Mouse (Mus musculus) midbrain, embryonic 15.5 days (tissue): Measurements from ENCODE around the gene Arsb. TPM values are rescaled to one million over a fixed set of nuclear protein-coding genes. Genes with fewer than 3 reads are reported as not detected.

ENCODE experiments used
- ATAC-seq: fragments of 200-750 bp; cut with Nextera tagmentation; replicated peaks from 2 replicates; pipeline ENCODE4 v1.8.0; 2017; ENCODE audit warnings: moderate TSS enrichment
- H3K27ac ChIP-seq: fragments of 300-500 bp; sonication (generic); 2 replicates; pipeline ENCODE4 v1.5.1; 2015; ENCODE audit warnings: mild to moderate bottlenecking, inconsistent platforms
- H3K27me3 ChIP-seq: fragments of 300-500 bp; sonication (generic); replicated peaks from 2 replicates; pipeline ENCODE4 v1.6.1; 2015; ENCODE audit warnings: inconsistent platforms
- H3K36me3 ChIP-seq: fragments of 300-500 bp; sonication (generic); replicated peaks from 2 replicates; pipeline ENCODE4 v1.6.1; 2015; ENCODE audit warnings: inconsistent platforms
- H3K4me1 ChIP-seq: fragments of 300-500 bp; sonication (generic); 2 replicates; pipeline ENCODE4 v1.6.1; 2015; ENCODE audit warnings: inconsistent platforms
- H3K4me2 ChIP-seq: fragments of 300-500 bp; sonication (generic); 2 replicates; pipeline ENCODE4 v1.6.1; 2015; ENCODE audit warnings: inconsistent platforms, mild to moderate bottlenecking, moderate library complexity
- H3K4me3 ChIP-seq: fragments of 300-500 bp; sonication (generic); 2 replicates; pipeline ENCODE4 v1.5.1; 2015; ENCODE audit warnings: mild to moderate bottlenecking, inconsistent platforms
- H3K9ac ChIP-seq: fragments of 300-500 bp; sonication (generic); 2 replicates; pipeline ENCODE4 v1.6.1; 2015; ENCODE audit warnings: mild to moderate bottlenecking, inconsistent platforms
- H3K9me3 ChIP-seq: fragments of 300-500 bp; sonication (generic); 2 replicates; pipeline ENCODE4 v1.6.1; 2016; ENCODE audit warnings: inconsistent platforms
- WGBS: fragments of 180-500 bp; shearing (Covaris S2); methylation state at CpG from one replicate; pipeline ENCODE4 v1.1.7; 2015; ENCODE audit warnings: mixed read lengths; 5-methylcytosine and 5-hydroxymethylcytosine counted together
- polyA plus RNA-seq: library from polyadenylated mRNA; unstranded; fragments of >200 nt; fragmentation: Nextera tagmentation; extraction: Ambion mirVana; gene quantifications from 2 replicates; pipeline ENCODE4 v1.2.1, GENCODE M21; 2015

The Arsb gene
- polyA plus RNA-seq, 1 experiment from 2014 or later = 9.3 TPM

GRCm38 (mm10) chr13:93888196-93888595 lies 116.8 kb downstream of the Arsb start:
- Histone ChIP-seq H3K4me3 (no peak overlapping the region), H3K27me3 (no peaks in the 10 kb centered on the region), H3K9me3 (no peaks in the 10 kb centered on the region), H3K9ac (no peak overlapping the region), H3K4me1 (no peaks in the 10 kb centered on the region), H3K27ac (no peak overlapping the region), H3K36me3 (no peaks in the 10 kb centered on the region), H3K4me2 (no peak overlapping the region)
- WGBS = 88% methylated on average over 2 of the region's 2 CpGs
- no peak for ATAC-seq

GRCm38 (mm10) chr13:93888916-93889315 lies 117.5 kb downstream of the Arsb start:
- Histone ChIP-seq H3K4me3 (no peak overlapping the region), H3K9ac (no peak overlapping the region), H3K4me2 (no peak overlapping the region), H3K36me3 (no peaks in the 10 kb centered on the region), H3K9me3 (no peaks in the 10 kb centered on the region), H3K27me3 (no peaks in the 10 kb centered on the region), H3K27ac (no peak overlapping the region), H3K4me1 (no peaks in the 10 kb centered on the region)
- WGBS = 80% methylated on average over 3 of the region's 3 CpGs
- ATAC-seq = no peak

- no peaks in the 10 kb centered on the region for H3K36me3 ChIP-seq
- no peak overlapping the region for H3K4me2 ChIP-seq
- no peak overlapping the region for H3K4me3 ChIP-seq
- H3K9me3 ChIP-seq = no peaks in the 10 kb centered on the region
- no peak for ATAC-seq
- no peak overlapping the region for H3K27ac ChIP-seq
- H3K27me3 ChIP-seq = no peaks in the 10 kb centered on the region
- 89% methylated on average over 3 of the region's 3 CpGs for WGBS
- no peaks in the 10 kb centered on the region for H3K4me1 ChIP-seq
- H3K9ac ChIP-seq = no peak overlapping the region
These were observed 118.6 kb downstream of the Arsb start for GRCm38 (mm10) chr13:93889991-93890390.

GRCm38 (mm10) chr13:93891276-93891675 lies 119.8 kb downstream of the Arsb start:
- H3K4me3 ChIP-seq = no peak overlapping the region
- no peak overlapping the region for H3K27ac ChIP-seq
- no peaks in the 10 kb centered on the region for H3K4me1 ChIP-seq
- H3K36me3 ChIP-seq = no peaks in the 10 kb centered on the region
- H3K27me3 ChIP-seq = no peaks in the 10 kb centered on the region
- no peak overlapping the region for H3K9ac ChIP-seq
- H3K4me2 ChIP-seq = no peak overlapping the region
- 83% methylated on average over 6 of the region's 6 CpGs for WGBS
- no peaks in the 10 kb centered on the region for H3K9me3 ChIP-seq
- no peak for ATAC-seq

- 88% methylated on average over 7 of the region's 7 CpGs for WGBS
- Histone ChIP-seq H3K4me1 (no peaks in the 10 kb centered on the region), H3K4me3 (no peak overlapping the region), H3K27me3 (no peaks in the 10 kb centered on the region), H3K4me2 (no peak overlapping the region), H3K27ac (no peak overlapping the region), H3K36me3 (no peaks in the 10 kb centered on the region), H3K9ac (no peak overlapping the region), H3K9me3 (no peaks in the 10 kb centered on the region)
- no peak for ATAC-seq
These were observed 120.7 kb downstream of the Arsb start for GRCm38 (mm10) chr13:93892101-93892500.

GRCm38 (mm10) chr13:93894105-93894504 lies 122.7 kb downstream of the Arsb start:
- no peak overlapping the region for H3K9ac ChIP-seq
- H3K27ac ChIP-seq = no peak overlapping the region
- H3K27me3 ChIP-seq = no peaks in the 10 kb centered on the region
- H3K4me1 ChIP-seq = no peaks in the 10 kb centered on the region
- WGBS = 85% methylated on average over 2 of the region's 2 CpGs
- no peak for ATAC-seq
- no peaks in the 10 kb centered on the region for H3K9me3 ChIP-seq
- H3K4me3 ChIP-seq = no peak overlapping the region
- H3K4me2 ChIP-seq = no peak overlapping the region
- H3K36me3 ChIP-seq = no peaks in the 10 kb centered on the region

GRCm38 (mm10) chr13:93895430-93895829 lies 124.0 kb downstream of the Arsb start:
- no peak overlapping the region for H3K4me3 ChIP-seq
- no peaks in the 10 kb centered on the region for H3K36me3 ChIP-seq
- no peak overlapping the region for H3K9ac ChIP-seq
- no peak overlapping the region for H3K27ac ChIP-seq
- H3K4me2 ChIP-seq = no peak overlapping the region
- no peaks in the 10 kb centered on the region for H3K9me3 ChIP-seq
- ATAC-seq = no peak
- no peaks in the 10 kb centered on the region for H3K4me1 ChIP-seq
- no peaks in the 10 kb centered on the region for H3K27me3 ChIP-seq
- WGBS = 89% methylated on average over 2 of the region's 2 CpGs

- no peaks in the 10 kb centered on the region for H3K9me3 ChIP-seq
- H3K27ac ChIP-seq = no peak overlapping the region
- H3K27me3 ChIP-seq = no peaks in the 10 kb centered on the region
- H3K4me1 ChIP-seq = no peaks in the 10 kb centered on the region
- 69% methylated on average over 13 of the region's 13 CpGs for WGBS
- ATAC-seq = no peak
- no peak overlapping the region for H3K4me3 ChIP-seq
- no peak overlapping the region for H3K9ac ChIP-seq
- H3K36me3 ChIP-seq = no peaks in the 10 kb centered on the region
- no peak overlapping the region for H3K4me2 ChIP-seq
These were observed 126.8 kb downstream of the Arsb start for GRCm38 (mm10) chr13:93897943-93898826.

- Histone ChIP-seq H3K9me3 (no peaks in the 10 kb centered on the region), H3K27me3 (no peaks in the 10 kb centered on the region), H3K4me2 (no peak overlapping the region), H3K4me1 (no peaks in the 10 kb centered on the region), H3K9ac (no peak overlapping the region), H3K4me3 (no peak overlapping the region), H3K27ac (no peak overlapping the region), H3K36me3 (no peaks in the 10 kb centered on the region)
- no peak for ATAC-seq
- WGBS = 94% methylated on average over 3 of the region's 3 CpGs
These were observed 128.2 kb downstream of the Arsb start for GRCm38 (mm10) chr13:93899378-93900256.

GRCm38 (mm10) chr13:93900934-93901626 lies 129.7 kb downstream of the Arsb start:
- 85% methylated on average over 13 of the region's 13 CpGs for WGBS
- no peaks in the 10 kb centered on the region for H3K27me3 ChIP-seq
- no peak overlapping the region for H3K4me3 ChIP-seq
- H3K27ac ChIP-seq = no peak overlapping the region
- no peak overlapping the region for H3K4me2 ChIP-seq
- no peak overlapping the region for H3K9ac ChIP-seq
- no peaks in the 10 kb centered on the region for H3K4me1 ChIP-seq
- ATAC-seq = no peak
- no peaks in the 10 kb centered on the region for H3K36me3 ChIP-seq
- no peaks in the 10 kb centered on the region for H3K9me3 ChIP-seq

- no peak overlapping the region for H3K4me2 ChIP-seq
- no peak overlapping the region for H3K27ac ChIP-seq
- no peaks in the 10 kb centered on the region for H3K9me3 ChIP-seq
- 81% methylated on average over 2 of the region's 2 CpGs for WGBS
- ATAC-seq = no peak
- no peak overlapping the region for H3K9ac ChIP-seq
- H3K27me3 ChIP-seq = no peaks in the 10 kb centered on the region
- H3K4me3 ChIP-seq = no peak overlapping the region
- no peaks in the 10 kb centered on the region for H3K4me1 ChIP-seq
- H3K36me3 ChIP-seq = no peaks in the 10 kb centered on the region
These were observed 130.7 kb downstream of the Arsb start for GRCm38 (mm10) chr13:93902126-93902525.

- H3K4me3 ChIP-seq = no peak overlapping the region
- no peak overlapping the region for H3K27ac ChIP-seq
- 90% methylated on average over 10 of the region's 10 CpGs for WGBS
- no peaks in the 10 kb centered on the region for H3K27me3 ChIP-seq
- no peak for ATAC-seq
- no peaks in the 10 kb centered on the region for H3K36me3 ChIP-seq
- no peak overlapping the region for H3K4me2 ChIP-seq
- no peaks in the 10 kb centered on the region for H3K4me1 ChIP-seq
- no peaks in the 10 kb centered on the region for H3K9me3 ChIP-seq
- H3K9ac ChIP-seq = no peak overlapping the region
These were observed 135.3 kb downstream of the Arsb start for GRCm38 (mm10) chr13:93906552-93907245.
